Mouse (Mus musculus) hematopoietic stem cell, adult 5-6 weeks (primary cell): ENCODE measurements around the gene Ddx20. TPM values are rescaled to one million over a fixed set of nuclear protein-coding genes. Genes with fewer than 3 reads are reported as not detected.
"Not testable (repeated sequence)": the region's sequence is repeated elsewhere in the genome, so short reads cannot be mapped to it uniquely, and the experiment has no call there.

Experiments used
- ATAC-seq, 2 experiments: fragments of 125-278 bp in 1 of 2; replicated peaks in 1 of 2; 2 replicates each; pipeline ENCODE4 v1.8.0; 2016 to 2017; ENCODE audit warnings: inconsistent platforms in 2 of 2, mild to moderate bottlenecking in 2 of 2, moderate number of reproducible peaks in 2 of 2, low read depth in 1 of 2, moderate TSS enrichment in 1 of 2; ENCODE audit not compliant: low FRiP score in 2 of 2, poor library complexity in 2 of 2, severe bottlenecking in 2 of 2, insufficient read depth in 1 of 2, low TSS enrichment in 1 of 2
- total RNA-seq: library from RNA; stranded (forward); fragments of 172-1452, 232-1000 nt; gene quantifications from 2 replicates; pipeline ENCODE4 v1.2.3, GENCODE M21; 2017

The Ddx20 gene
- total RNA-seq, 1 experiment from 2014 or later, result 51.4 TPM

DNA sequence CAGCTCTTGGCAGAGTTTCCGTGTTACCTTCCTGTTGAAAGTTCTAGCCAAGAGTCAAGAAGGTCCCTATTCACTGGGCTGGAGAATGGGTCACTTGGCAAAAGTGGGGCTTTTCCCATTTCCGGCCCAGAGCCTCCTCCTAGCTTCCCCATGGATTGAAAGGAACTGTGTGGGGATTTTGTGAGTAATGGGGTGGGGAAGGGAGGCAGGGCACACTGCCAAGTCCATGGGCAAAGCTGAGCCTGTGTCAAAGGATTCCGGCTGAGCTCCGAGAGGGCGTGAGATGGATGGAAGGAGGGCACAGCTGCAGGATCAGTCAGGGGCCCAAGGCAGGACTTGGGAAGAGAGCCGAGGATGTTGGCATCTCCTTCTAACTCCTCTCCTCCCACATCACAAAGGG is 22.9 kb upstream of the Ddx20 start:
- no peak for ATAC-seq

- no peak for ATAC-seq
Observed at GRCm38 (mm10) chr3:105707590-105707989, 20.2 kb upstream of the Ddx20 start.

- ATAC-seq, result no peak
Observed at GRCm38 (mm10) chr3:105706366-105707020, 19.1 kb upstream of the Ddx20 start.

DNA sequence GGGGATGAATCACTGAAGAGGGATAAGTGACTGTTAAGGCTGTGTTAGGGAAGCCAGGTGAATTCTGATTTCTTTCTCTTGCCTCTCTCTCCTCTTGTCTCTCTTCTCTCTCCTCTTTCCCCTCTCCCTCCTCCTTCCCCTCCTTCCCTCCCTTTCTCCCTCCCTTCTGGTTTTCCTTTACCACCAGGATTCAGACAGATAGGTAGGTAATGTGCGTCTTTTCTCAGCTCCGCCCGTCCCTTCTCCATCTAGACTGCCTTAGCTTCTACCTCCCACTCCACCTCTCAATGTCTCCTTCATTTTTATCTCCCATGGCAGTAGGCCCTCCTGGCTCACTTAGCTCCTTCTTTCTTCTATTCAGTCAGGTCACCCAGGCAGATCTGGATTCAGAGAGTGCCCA is 18.2 kb upstream of the Ddx20 start:
- ATAC-seq, result no peak

DNA sequence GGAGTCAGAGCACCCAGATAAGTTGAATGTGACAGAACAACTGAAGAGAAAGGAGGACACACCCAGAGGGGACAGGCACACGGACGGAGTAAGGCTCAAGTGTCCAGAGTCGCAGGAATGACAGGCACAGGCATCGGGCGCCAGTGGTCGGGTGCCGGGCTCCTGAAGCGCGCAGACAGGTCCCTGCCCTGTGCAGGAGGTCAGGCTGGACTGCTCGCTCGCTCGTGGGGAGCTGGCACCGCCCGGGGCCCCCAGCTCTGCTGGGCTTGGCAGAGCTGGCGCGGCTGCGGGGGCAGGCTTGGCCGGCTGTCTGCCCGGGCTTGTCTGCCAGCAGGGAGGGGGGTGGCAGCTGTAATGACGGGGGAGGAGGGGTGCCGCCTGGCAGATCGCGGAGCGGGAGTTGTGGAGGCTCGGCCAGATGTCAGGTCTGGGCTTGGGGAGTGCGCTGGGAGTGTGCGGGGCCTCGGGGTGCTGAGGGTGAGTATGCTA is 17.7 kb upstream of the Ddx20 start:
- ATAC-seq, result peak; percentile 5 to 18; a peak in 2 of 4 replicates

GRCm38 (mm10) chr3:105704031-105705008 is 16.9 kb upstream of the Ddx20 start, which contains the start of gene Inka2:
Inka2 (plus strand) TSS chr3:105704599.
- peak; percentile 94 for ATAC-seq

- ATAC-seq, result no peak
Observed at GRCm38 (mm10) chr3:105703571-105703970, 16.2 kb upstream of the Ddx20 start.

GRCm38 (mm10) chr3:105701399-105701798 is 14.0 kb upstream of the Ddx20 start:
- no peak for ATAC-seq

DNA sequence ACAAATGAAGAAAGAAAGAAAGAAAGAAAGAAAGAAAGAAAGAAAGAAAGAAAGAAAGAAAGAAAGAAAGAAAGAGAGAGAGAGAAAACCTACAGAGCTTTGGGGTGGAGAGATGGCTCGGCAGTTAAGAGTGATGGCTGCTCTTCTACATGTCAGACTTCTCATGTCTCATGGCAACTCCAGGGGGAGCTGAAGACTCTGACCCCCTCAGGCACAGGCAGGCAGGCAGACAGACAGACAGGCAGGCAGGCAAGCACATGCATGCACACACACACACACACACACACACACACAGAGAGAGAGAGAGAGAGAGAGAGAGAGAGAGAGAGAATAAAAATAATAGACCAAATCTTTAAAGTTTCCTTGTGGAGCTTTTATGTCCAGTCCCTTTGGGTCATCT is 13.4 kb upstream of the Ddx20 start:
- ATAC-seq, result not testable (repeated sequence)

GRCm38 (mm10) chr3:105699241-105699933 is 12.0 kb upstream of the Ddx20 start:
- peak in 1 of 2 experiments; percentile 30; a peak in 1 of 4 replicates for ATAC-seq

GRCm38 (mm10) chr3:105698311-105698710 is 10.9 kb upstream of the Ddx20 start:
- ATAC-seq, result no peak

- ATAC-seq, result no peak
Observed at GRCm38 (mm10) chr3:105697148-105697441, 9.7 kb upstream of the Ddx20 start.

GRCm38 (mm10) chr3:105696387-105697147 is 9.2 kb upstream of the Ddx20 start:
- no peak for ATAC-seq

GRCm38 (mm10) chr3:105695476-105696386 is 8.4 kb upstream of the Ddx20 start:
- ATAC-seq, result no peak

GRCm38 (mm10) chr3:105693327-105694080 is 6.1 kb upstream of the Ddx20 start:
- no peak for ATAC-seq

DNA sequence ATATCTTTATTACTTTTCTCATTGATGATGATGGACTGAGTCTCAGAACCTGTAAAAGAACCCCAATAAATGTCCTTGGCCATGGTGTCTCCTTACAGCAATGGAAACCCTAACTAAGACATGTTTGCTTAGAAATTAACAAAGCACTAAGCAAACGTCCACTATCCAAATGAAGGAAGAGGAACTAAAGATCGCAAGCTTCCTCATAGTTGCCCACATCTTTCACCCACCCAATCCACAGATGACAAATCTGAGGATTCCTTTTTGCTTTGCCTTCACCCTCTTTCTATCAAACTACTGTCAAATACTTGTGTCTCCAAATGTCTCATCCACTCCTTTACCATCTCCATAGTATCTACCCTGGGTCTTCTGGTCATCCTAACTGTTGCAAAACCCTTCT is 1.2 kb upstream of the Ddx20 start:
- ATAC-seq, result no peak; a peak in 1 of 4 replicates
